Mouse (Mus musculus): ENCODE results near the gene Tmcc3. TPM values are rescaled to one million over a fixed set of nuclear protein-coding genes. Genes with fewer than 3 reads are reported as not detected.

Gene Tmcc3
- polyA plus RNA-seq, 1 experiment from 2014 or later: 7.5 TPM

DNA sequence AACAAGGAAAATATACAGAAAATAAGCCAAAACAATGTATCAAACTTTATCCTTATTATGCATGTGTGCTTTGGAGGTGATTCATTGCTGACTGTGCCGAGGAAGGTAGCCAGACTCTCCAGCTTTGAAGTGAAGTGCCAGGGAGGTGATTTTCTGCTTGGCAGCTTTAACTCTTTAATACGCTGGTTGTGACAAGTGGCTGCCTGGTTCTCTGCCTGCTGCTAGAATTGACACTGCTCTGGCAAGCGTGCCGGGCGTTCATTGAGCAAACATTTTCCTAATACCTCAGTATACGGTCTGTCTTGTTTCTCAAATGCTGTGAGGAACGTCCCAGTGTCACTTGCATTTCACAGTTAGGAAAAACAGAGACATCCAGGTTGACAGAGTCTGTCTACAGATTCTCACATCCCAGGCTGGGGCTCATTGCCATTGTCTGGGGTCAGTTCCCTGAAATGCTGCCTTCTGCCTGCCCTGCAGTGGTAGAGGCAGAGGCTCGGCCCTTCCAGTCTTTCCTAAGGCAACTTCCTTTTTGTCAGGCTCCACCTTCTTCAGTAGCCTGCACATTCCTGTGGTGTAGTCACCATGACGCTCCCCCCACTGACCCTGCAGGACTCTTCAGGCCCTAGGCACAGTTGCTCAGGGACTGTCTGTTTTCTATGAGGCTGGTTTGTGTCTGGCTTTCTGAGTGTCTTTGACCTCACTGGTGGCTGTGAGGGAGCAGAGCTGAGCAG lies 69.1 kb downstream of the Tmcc3 start:
- peaks cover 15% of the 10 kb centered on the region for H3K4me1 ChIP-seq
- H3K27ac ChIP-seq (replicated peaks): no peak overlapping the region
- no peaks in the 10 kb centered on the region for H3K27me3 ChIP-seq
- no peaks in the 10 kb centered on the region for H3K36me3 ChIP-seq
- no peak for ATAC-seq (replicated peaks)
- H3K9ac ChIP-seq (replicated peaks): no peak overlapping the region
- 56% methylated on average over 9 of the region's 9 CpGs for WGBS
- H3K4me2 ChIP-seq (replicated peaks): no peak overlapping the region
- H3K4me3 ChIP-seq: no peak overlapping the region
- H3K9me3 ChIP-seq: peaks cover 4% of the 10 kb centered on the region; the same call in 1 of the 2 replicates

DNA sequence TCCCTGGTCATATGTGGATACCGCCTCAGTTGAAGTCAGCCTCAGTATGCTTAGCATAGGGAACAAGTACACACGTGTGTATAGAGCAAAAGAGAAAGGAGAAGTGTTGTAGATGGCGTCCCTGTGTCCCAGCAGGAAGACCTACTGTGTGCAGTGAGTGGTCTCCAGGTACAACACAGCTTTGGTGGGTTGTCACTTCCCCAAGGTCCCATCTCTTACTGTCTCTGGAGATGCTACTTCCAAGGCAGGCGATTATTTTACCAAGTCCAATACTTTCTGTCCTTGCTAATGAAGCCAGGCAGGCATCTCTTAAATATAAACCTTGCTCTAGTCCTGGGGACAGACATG lies 69.6 kb downstream of the Tmcc3 start:
- Histone ChIP-seq H3K4me2 (replicated peaks) (no peak overlapping the region), H3K27me3 (no peaks in the 10 kb centered on the region)
- 87% methylated on average over 4 of the region's 4 CpGs for WGBS

DNA sequence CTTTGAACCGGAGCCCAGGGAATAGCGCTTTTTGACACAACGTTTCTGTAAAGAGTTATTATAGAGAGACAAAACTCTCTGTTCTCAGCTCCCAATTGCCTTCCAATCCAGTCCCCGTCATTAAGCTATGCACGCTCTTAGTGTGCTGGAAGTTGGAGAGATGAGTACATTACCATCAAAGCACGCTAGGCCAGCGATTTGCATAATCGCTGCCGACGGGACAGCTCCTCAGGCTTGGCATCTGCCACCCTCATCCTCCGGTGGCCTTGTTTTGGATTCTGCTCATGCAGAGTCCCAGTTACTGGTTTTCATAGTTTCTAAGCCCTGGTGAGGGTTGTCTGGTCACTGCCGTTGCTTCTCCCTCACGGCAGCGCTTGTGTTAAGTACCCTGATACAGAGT lies 70.9 kb downstream of the Tmcc3 start:
- WGBS: 63% methylated on average over 14 of the region's 14 CpGs
- Histone ChIP-seq H3K4me1 (peaks cover 15% of the 10 kb centered on the region), H3K9me3 (peaks cover 4% of the 10 kb centered on the region; the same call in 1 of the 2 replicates), H3K4me3 (no peak overlapping the region), H3K36me3 (no peaks in the 10 kb centered on the region), H3K4me2 (replicated peaks) (no peak overlapping the region), H3K27ac (replicated peaks) (no peak overlapping the region), H3K9ac (replicated peaks) (no peak overlapping the region), H3K27me3 (no peaks in the 10 kb centered on the region)
- ATAC-seq (replicated peaks): no peak

More for the DNA sequence above, 69.6 kb downstream of the Tmcc3 start:
- H3K27ac ChIP-seq (replicated peaks): no peak overlapping the region
- H3K4me3 ChIP-seq: no peak overlapping the region
- H3K9ac ChIP-seq (replicated peaks): no peak overlapping the region
- ATAC-seq (replicated peaks): no peak
- H3K36me3 ChIP-seq: no peaks in the 10 kb centered on the region
- peaks cover 15% of the 10 kb centered on the region for H3K4me1 ChIP-seq
- peaks cover 4% of the 10 kb centered on the region; the same call in 1 of the 2 replicates for H3K9me3 ChIP-seq

DNA sequence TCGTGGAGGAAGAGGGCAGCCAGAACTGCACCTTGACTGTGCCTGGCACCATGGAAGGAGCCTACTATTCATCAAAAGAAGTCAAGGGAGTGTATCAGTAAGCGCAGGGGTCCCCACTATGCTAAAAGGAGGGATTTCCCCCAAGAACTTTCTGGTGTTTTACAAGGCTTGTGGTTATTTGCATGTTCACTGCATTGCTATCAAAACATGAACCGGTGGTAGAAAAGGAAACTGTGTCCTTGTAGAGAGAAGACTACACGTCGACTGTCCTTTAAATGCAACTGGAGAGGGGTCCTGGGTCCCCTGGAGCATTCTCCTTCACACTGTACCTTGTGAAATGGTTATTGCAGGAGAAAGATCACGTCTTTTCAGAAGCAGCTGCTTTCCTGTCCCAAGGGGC lies 71.8 kb downstream of the Tmcc3 start:
- Histone ChIP-seq H3K36me3 (no peaks in the 10 kb centered on the region), H3K4me3 (no peak overlapping the region)
- no peak for ATAC-seq (replicated peaks)

DNA sequence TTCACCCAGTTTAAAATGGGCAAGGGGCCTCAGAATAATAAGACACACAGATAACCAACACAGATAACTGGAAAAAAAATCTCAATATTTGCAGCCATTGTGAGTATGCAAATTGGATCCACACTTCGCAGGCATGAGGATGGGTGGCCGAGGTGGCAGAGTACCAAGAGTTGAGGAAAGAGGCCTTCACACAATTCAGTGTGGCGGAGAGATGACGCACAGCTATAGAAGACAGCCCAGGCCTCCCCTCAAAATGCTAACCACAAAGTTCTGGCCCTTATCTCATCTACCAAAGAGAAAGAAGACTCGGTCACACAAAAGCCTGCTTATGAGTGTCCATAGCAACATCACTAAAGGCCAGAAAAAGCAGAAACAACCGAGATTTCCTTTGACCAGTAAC lies 77.5 kb downstream of the Tmcc3 start:
- H3K4me1 ChIP-seq: no peaks in the 10 kb centered on the region
- H3K4me2 ChIP-seq (replicated peaks): no peak overlapping the region
- ATAC-seq (replicated peaks): no peak
- peaks cover 4% of the 10 kb centered on the region; the same call in 1 of the 2 replicates for H3K9me3 ChIP-seq
- no peaks in the 10 kb centered on the region for H3K36me3 ChIP-seq
- no peak overlapping the region for H3K9ac ChIP-seq (replicated peaks)
- H3K27ac ChIP-seq (replicated peaks): no peak overlapping the region
- no peak overlapping the region for H3K4me3 ChIP-seq
- WGBS: 87% methylated on average over 6 of the region's 6 CpGs
- no peaks in the 10 kb centered on the region for H3K27me3 ChIP-seq

More for the DNA sequence above, 71.8 kb downstream of the Tmcc3 start:
- peaks cover 6% of the 10 kb centered on the region for H3K4me1 ChIP-seq
- peaks cover 4% of the 10 kb centered on the region; the same call in 1 of the 2 replicates for H3K9me3 ChIP-seq
- no peak overlapping the region for H3K4me2 ChIP-seq (replicated peaks)
- no peak overlapping the region for H3K27ac ChIP-seq (replicated peaks)
- WGBS: 91% methylated on average over 6 of the region's 6 CpGs
- no peaks in the 10 kb centered on the region for H3K27me3 ChIP-seq
- no peak overlapping the region for H3K9ac ChIP-seq (replicated peaks)

DNA sequence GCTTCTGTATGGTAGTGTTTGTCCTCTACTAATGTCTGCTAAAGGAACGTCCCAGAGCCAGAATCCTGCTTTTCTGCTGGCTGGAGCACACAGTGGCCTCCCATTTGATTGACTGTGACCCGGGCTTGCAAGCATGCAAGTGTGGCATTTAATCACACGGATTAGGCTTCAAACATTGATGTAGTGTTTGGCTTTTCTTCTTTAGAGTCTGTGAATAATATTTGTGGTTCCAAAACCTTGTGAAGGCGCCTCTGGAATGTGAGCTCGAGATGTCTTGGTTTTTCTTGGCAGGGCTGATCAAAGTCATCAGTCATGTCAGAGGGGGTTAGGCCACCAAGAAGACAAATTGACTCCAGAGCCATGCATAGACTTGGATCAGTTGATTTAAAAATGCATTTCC lies 79.3 kb downstream of the Tmcc3 start:
- no peaks in the 10 kb centered on the region for H3K36me3 ChIP-seq
- no peak overlapping the region for H3K4me2 ChIP-seq (replicated peaks)
- H3K27ac ChIP-seq (replicated peaks): no peak overlapping the region
- H3K27me3 ChIP-seq: no peaks in the 10 kb centered on the region
- no peak for ATAC-seq (replicated peaks)
- H3K4me3 ChIP-seq: no peak overlapping the region
- H3K9me3 ChIP-seq: no peaks in the 10 kb centered on the region
- no peaks in the 10 kb centered on the region for H3K4me1 ChIP-seq
- H3K9ac ChIP-seq (replicated peaks): no peak overlapping the region
- 91% methylated on average over 5 of the region's 5 CpGs for WGBS

DNA sequence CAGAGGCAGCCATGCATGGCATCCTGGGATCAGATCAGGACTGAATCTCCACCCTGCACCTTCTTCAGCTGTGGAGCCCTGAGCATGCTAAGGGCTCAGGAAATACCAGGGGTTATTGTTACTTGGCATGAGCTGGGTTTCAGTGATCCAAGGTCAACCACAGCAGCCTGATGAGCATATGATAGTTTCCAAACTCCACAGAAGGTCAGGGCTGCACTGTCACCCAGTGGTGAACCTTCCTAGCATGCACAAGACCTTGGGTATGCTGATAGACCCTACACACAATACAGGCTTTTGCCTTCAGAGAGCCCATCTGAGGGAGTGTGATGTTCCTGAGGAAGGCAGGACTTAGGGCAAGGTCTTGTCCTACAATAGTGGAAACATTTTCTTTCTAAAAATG lies 82.5 kb downstream of the Tmcc3 start:
- ATAC-seq (replicated peaks): no peak
- Histone ChIP-seq H3K27me3 (no peaks in the 10 kb centered on the region), H3K9ac (replicated peaks) (no peak overlapping the region), H3K27ac (replicated peaks) (no peak overlapping the region), H3K4me2 (replicated peaks) (no peak overlapping the region), H3K4me3 (no peak overlapping the region), H3K4me1 (no peaks in the 10 kb centered on the region), H3K9me3 (no peaks in the 10 kb centered on the region), H3K36me3 (no peaks in the 10 kb centered on the region)

DNA sequence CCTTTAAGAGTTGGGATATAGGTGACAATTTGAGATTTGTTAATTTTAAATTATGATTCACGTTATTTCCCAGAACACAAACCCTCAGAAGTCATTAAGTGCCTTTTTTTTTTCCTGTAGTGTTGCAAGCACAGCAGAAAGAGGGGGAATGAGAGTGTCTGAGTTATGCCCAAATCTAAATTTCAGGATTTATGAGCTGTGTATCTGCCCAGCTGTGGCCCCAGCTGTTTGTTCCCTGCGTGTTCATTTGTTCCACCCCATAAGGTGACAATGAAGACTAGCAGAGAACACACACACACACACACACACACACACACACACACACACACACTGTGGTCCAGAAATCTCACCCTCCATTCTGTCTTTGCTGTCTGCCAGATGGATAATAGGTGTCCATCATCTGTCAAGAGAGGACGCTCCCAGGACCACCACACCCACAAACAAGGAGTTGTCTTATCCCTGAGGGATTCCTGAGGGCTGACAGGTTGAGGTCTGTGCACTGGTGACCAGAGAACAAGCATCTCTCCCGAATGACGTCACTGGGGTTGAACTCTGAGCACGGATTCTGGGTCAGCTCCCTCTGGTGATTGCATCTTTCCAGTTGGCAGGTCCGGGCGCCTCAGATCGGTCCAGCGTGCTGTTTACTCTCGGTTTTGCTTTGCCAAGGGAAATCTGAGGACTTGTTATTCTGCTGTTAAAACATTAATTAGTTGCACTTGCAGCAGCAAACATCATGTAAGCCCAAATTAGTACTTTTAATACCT lies 86.3 kb downstream of the Tmcc3 start:
- no peak overlapping the region for H3K9ac ChIP-seq (replicated peaks)
- H3K27ac ChIP-seq (replicated peaks): no peak overlapping the region
- no peaks in the 10 kb centered on the region for H3K36me3 ChIP-seq
- H3K4me2 ChIP-seq (replicated peaks): no peak overlapping the region
- 64% methylated on average over 11 of the region's 11 CpGs for WGBS
- H3K9me3 ChIP-seq: no peaks in the 10 kb centered on the region
- no peak for ATAC-seq (replicated peaks)
- no peaks in the 10 kb centered on the region for H3K27me3 ChIP-seq
- no peaks in the 10 kb centered on the region for H3K4me1 ChIP-seq
- H3K4me3 ChIP-seq: no peak overlapping the region

DNA sequence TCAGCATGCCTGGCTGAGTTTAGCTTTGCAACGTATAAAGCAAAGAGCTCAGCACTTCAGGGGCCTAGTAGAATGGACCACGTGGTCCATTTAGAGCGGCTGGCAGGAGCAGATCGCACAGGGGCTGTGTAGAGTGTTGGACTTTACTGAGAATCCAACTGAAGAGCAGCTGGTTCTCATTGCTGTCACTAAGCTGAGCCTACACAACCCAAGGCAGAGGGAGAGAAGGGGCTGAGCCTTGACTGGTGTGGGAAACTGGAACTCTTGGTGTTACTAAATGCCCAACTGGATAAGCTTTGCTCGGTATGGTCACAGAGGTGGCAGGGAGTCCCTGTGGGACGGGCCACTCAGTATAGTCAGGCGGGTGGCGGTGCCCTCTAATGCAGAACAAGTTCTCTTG lies 89.1 kb downstream of the Tmcc3 start:
- ATAC-seq (replicated peaks): no peak
- Histone ChIP-seq H3K27me3 (no peaks in the 10 kb centered on the region), H3K4me3 (no peak overlapping the region), H3K9me3 (no peaks in the 10 kb centered on the region), H3K4me2 (replicated peaks) (no peak overlapping the region), H3K36me3 (no peaks in the 10 kb centered on the region), H3K4me1 (no peaks in the 10 kb centered on the region), H3K27ac (replicated peaks) (no peak overlapping the region), H3K9ac (replicated peaks) (no peak overlapping the region)
- 89% methylated on average over 8 of the region's 8 CpGs for WGBS

DNA sequence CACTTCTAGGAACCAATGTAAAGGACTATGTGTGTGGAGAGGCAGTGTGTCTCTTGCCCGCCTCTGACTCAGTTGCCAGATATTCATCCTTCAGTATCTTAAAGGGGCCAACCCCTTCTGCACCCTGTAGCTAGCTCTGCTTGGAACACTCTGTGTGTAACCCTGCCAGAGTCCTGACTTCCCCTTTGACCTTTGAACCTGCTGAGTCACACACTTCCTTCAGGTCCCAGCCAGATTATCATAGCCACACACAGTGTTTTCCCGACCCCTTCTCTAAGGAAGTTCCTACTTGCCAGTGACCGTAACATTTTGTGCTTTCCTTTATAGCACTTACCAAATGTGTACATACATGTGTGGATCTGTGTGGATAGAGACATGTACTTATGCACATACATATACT lies 93.7 kb downstream of the Tmcc3 start:
- no peak overlapping the region for H3K4me3 ChIP-seq
- no peaks in the 10 kb centered on the region for H3K27me3 ChIP-seq
- no peak overlapping the region for H3K9ac ChIP-seq (replicated peaks)
- no peaks in the 10 kb centered on the region for H3K36me3 ChIP-seq
- no peaks in the 10 kb centered on the region for H3K9me3 ChIP-seq
- no peak overlapping the region for H3K27ac ChIP-seq (replicated peaks)
- peaks cover 5% of the 10 kb centered on the region for H3K4me1 ChIP-seq
- no peak for ATAC-seq (replicated peaks)
- WGBS: 82% methylated on average over 3 of the region's 3 CpGs
- no peak overlapping the region for H3K4me2 ChIP-seq (replicated peaks)

DNA sequence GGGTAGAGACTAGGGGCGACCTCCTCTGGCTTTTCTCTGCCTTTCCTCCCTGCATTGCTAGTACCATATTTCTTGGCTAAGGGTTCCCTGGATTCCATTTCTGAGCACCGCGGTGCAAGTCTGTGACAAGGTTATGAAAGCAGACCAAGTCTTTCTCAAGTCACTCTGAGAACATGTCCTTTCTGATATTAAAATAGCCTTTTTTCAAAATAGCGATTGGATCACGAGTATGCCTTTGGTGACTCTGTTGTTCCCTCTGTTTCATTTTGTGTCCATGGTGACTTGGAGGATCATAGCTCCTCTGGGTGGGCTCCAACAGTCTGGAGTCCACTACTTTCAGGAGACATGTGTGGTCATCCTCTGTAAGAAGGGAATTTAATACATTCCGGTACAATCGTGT lies 95.1 kb downstream of the Tmcc3 start:
- no peak for ATAC-seq (replicated peaks)
- whole genome bisulfite sequencing: 91% methylated on average over 7 of the region's 7 CpGs

DNA sequence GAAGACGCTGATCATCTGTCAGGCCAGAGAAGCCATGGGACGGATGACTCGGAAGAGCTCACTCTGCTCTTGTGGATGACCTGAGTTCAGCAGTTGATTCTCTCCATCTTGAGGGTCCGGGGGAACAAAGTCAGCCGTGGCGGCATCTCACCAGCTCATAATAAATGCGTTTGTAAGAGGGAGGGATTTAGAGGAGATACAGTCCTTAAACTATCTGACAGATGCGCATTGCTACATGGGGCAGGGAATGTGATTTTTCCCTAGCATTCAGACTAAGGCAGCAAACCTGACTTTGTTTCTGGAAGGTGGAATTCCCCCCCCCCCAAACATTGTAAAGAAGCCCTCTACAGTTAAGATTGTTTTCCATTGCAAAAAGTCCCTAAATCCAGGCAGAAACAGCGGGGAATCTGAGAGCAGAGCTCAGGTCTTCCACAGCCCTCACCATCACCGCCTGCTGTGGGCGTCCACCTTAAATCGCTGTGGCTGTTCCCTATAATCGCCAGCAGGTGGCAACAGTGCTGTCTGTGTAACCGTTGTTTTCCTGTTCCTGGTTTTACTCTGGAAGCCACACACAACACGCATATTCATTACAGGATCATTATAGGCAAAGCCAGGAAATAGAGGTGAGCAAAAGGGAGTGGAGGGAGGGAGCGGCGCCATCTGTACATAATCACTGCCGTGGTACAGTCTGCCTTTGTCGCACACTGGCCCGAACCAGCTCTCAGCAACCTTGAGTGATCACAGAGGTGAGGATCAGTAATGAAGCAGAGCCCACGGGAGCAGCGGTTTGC lies 96.8 kb downstream of the Tmcc3 start:
- 25% methylated on average over 22 of the region's 22 CpGs for WGBS

More for the DNA sequence above, 95.1 kb downstream of the Tmcc3 start:
- Histone ChIP-seq H3K9me3 (no peaks in the 10 kb centered on the region), H3K4me3 (no peak overlapping the region), H3K36me3 (no peaks in the 10 kb centered on the region), H3K27me3 (no peaks in the 10 kb centered on the region), H3K4me1 (peaks cover 5% of the 10 kb centered on the region), H3K27ac (replicated peaks) (no peak overlapping the region), H3K4me2 (replicated peaks) (no peak overlapping the region), H3K9ac (replicated peaks) (no peak overlapping the region)

More for the DNA sequence above, 96.8 kb downstream of the Tmcc3 start:
- no peaks in the 10 kb centered on the region for H3K27me3 ChIP-seq
- no peaks in the 10 kb centered on the region for H3K36me3 ChIP-seq
- H3K4me2 ChIP-seq (replicated peaks): peak overlapping the region; percentile 41
- H3K9me3 ChIP-seq: no peaks in the 10 kb centered on the region
- peak; percentile 81 for ATAC-seq (replicated peaks)
- H3K27ac ChIP-seq (replicated peaks): no peak overlapping the region
- peak overlapping the region; percentile 29 for H3K9ac ChIP-seq (replicated peaks)
- peaks cover 8% of the 10 kb centered on the region for H3K4me1 ChIP-seq
- peak overlapping the region; percentile 24 for H3K4me3 ChIP-seq
